Mouse (Mus musculus) heart, adult 8-10 months (tissue): ENCODE data around the gene Utrn. TPM values are rescaled to one million over a fixed set of nuclear protein-coding genes. Genes with fewer than 3 reads are reported as not detected.

Source experiments
- DNase-seq: peaks from one replicate; pipeline ENCODE4 v3.0.0; 2022; ENCODE audit warnings: low spot score
- total RNA-seq, 4 experiments: library from RNA; stranded (reverse); gene quantifications; 2 replicates each; pipeline ENCODE4 v1.2.4; 2022

Utrn gene
- total RNA-seq, 4 experiments from 2014 or later: 59.3 to 75.7 (median 71.0) TPM

DNA sequence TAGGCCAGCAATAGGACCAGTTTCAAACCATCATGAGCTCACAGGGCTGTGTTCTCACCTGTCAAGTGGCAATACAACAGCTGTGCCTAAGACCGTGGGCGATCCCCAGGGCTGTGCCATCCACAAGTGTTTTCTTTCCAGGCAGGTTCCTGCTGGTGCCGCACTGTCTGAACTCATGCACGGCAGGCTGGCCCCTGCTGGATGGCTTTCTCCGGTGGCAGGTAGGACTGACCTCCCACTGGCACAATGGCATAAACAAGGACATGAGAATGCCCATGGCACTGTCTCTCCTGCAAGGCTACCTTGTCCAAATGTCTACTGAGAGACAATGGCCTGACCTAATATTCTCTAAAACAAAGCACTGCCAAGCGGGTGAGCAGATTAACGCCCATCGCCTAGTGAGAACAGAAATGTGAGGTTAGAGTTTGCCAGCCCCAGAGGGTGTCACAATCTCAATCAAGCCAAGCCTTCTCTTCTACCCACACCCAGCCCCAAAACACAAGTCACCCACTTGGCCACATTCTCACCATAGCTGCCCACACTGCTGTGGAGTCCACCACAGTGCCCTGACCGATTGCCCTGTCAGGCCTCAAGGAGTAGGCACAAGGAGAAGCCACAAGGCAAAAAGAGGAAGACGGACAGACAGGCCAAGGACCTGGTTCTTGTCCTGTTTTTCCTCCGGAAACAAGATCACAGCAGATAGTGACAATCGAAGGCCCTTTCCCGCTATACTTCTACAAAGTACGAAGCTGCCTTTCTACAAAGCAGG lies 32.9 kb downstream of the Utrn start:
- no peak for DNase-seq

DNA sequence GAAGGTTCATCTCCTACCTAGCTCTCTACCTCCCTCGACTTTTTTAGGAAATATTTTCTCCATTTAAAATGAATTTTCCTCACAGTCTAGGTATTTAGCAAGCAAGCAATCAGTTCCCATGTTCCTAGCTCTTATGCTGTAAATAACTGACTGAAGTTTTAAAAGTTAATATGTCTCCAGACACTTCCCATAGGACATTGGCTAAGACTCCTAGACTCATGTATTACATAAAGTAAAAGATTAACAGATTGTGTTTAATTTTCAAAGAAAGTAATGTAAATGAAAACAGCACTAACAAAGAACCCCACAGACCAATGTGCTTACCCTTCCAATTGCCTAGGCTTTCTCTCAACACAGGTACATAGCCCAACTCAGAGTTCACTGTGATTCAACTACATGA lies 35.0 kb downstream of the Utrn start:
- no peak for DNase-seq

DNA sequence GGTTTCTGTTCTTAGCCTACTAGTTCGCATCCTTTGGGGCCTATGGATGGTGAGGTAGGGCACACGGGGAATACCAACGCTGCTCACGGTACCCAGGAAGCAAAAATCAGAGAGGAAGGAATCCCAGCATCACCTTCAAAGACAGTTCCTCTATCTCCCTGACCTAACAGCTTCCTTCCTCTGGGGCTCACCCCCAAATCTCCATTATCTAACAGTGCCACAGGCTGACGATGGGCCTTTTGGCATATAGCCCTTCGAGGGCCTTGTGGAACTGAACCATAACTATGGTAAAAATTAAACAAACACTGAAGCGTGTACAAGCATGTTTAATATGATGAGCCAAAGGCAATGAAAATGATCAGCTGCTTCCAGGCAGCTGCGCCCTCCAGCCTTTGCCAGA lies 37.0 kb downstream of the Utrn start:
- DNase-seq: no peak

DNA sequence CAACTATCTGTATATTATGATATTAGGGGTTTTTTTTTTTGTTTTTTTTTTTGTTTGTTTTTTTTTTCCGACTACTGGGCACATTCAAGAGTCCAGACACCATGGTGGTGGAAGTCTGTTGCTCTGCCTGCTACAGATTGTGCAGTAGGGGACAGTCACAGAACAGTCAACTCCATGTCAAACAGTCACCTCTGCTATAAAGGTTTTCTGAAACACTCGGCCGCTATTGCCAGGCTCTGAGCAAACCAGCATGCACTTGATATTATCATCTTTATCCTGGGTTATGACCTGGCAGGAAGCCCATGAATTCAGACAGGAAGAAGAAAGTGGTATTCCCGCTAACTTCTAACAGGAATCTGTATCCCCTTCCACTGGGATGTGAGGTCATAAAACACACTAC lies 41.4 kb downstream of the Utrn start:
- no peak for DNase-seq

DNA sequence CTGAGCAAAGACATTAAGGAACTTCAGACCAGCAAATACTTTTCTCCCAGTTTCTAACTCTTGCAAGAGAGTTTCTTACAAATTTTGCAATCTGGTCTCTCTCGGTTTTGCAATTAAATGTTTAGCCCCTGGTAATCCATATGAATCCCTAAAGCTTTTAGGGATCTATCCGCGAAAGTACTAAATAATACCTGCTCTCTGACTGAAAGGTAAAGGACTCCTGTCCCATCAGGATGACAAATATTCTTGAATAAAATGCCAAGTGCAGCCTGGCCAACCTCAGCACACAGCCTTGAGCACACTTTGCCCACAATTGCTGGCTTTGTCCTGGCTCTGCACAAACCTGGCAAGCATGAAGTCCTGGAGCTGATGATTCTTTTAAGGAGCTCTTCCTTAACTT lies 41.9 kb downstream of the Utrn start:
- DNase-seq: no peak

DNA sequence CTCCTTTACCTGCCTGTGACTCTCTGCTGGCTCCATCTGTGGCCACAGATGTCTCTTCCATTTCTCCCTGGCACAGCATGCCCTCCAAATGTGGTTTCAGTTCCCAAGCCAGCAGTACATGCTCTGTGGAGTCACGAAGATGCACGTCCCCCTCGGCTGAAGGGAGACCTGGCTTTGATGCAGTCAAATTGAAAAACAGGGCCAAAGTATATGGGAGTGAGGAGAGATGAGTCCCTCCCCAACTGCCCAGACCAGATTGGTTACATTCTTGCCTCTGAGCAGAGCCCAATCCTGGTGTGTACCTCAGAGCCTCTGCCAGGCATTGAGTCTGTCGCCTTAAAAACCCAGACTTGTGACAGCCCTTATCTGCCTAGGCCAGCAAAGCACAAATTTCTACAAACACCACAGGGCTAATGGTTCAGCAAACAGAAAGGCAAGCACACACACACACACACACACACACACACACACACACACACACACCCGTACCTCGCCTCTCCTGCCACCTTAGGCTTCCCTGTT lies 42.3 kb downstream of the Utrn start:
- no peak for DNase-seq

DNA sequence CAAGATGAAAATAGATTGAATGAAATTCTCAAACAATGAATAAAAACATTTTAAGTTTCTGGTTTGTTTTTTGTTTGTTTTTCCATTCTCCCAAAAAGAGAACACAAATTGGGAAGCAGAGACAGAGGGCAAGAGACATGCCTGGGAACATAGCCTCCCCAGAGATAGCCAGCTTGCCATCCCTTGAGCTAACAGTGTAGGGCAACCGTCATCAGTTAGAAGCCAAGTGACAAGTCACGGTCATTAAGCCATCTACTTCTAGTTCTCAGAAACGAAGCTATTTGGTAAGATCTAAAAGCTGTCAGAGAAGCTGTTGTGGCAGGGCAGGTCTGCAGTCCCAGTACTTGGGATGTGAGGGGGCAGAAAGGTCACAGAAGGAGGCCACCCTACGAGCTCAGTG lies 44.8 kb downstream of the Utrn start:
- no peak for DNase-seq

DNA sequence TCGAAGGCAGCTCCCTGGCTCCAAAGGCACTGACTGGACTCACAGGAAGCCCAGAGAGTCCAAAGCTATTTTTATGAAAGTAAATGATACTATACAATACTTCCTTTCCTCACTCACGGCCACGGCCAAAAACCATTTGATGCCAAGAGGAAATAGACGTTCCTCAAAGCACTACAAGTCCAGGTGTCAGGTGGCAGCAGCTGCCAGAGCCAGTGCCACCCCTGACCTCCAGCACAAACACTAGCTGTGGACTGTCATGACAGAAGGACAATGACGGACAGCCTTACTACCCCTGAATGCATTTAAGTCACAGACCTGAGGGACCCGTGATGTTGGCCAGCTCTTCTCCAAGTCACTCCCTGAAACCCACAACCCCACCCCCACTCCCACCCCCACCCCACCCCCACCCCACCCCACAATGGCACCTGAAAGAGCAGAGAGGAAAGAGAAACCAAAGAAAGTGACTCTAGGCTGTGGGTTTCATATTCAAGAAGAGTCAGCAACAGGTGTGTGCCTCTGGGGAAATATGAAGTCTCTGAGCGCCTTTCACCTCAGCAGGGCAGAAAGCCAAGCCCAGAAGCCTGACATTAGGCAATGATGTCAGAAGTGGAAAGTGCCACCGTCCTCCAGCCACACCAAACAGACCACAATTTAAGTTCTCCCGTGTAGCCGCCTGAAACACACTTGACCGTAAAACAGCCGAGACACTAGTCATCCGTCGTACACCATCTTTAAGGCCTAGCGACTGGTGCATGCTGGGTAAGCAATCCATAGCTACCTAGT lies 45.5 kb downstream of the Utrn start:
- DNase-seq: no peak

DNA sequence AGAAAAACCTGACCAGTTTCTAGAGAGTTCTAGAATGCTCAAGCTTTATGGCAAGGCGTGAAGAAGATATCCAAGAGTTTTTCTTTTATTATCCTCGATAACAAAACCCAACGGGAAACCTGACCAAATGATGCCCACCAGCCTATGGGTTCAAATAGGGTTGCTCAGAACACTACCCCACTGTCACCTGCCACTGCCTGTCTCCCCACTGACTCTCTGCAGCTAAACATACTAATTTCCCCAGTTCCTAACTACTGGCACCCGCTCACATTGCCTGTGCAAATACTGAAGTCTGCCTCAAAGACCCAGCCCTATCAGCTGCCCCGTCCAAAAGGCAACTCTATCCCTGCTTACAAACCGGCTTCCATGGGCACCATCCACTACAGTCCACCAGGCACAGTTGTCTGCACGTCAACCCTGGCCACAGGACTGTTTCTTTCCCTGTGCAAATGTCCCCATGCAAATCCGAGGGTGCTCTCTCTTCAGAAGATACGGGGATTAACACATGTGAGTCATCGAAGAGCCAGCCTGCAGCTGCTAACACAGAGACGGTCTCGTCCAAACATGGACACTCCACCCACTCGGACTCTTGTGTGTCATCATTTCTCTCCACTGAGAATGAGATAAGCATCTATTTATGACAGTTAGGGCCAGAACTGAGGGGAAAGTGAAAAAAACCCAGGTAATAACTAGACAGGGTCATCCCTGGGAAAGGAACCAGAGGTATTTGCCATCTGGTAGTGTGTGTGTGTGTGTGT lies 48.0 kb downstream of the Utrn start:
- DNase-seq: no peak

DNA sequence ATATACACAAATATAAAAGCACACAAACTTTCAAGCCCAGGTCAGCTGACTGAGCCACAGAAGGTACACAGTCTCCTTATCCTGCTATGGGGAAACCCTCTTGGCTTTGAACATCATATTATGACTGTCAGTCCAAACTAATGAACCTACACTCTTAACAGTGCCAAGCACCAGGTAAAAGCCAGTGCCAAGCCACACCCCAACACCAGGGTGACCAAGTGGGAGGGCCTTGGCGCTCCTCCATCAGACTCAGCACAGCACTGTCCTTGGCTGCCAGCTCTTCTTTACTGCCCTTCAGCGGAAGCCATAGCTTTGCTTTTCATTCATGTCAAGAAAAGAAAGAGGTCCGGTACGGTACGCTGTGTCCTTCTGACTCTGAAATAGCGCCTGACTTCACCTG lies 51.8 kb downstream of the Utrn start:
- DNase-seq: no peak

DNA sequence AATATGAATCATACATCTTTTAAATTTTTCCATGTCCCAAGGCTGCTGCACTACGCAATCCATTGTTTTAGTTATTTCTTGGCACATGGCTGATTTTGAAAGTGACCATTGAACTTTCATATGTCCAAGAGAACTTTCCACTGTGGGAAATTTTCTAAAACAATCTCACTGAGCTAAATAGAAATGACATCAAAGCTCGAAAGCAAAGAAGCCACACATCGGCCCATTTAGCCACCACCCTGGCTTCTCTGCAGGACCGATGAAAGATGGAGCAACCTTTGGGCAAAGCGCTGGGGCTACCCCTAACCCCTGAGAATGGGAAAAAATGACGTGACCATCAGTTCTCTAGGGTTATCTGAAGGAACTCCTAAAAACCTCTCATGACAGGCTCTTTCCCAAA lies 52.6 kb downstream of the Utrn start:
- no peak for DNase-seq

DNA sequence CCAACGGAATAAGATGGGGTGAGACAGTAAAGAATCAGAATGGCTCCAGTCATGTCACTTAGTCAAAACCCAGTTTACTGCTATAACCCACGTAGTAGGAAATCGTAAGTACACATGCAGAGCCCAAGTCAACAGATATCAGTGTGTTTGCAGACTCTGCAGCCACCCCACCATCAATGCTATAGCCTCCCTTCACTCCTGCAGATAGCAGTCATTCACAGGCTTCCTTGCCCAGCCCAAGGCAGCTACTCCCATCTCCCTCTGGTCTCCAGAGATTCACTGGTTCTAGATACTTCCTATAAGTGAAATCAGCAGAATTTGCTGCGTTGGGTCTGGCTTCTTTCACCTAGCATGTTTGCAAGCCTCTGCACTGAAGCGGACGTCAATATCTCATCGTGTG lies 54.8 kb downstream of the Utrn start:
- no peak for DNase-seq

DNA sequence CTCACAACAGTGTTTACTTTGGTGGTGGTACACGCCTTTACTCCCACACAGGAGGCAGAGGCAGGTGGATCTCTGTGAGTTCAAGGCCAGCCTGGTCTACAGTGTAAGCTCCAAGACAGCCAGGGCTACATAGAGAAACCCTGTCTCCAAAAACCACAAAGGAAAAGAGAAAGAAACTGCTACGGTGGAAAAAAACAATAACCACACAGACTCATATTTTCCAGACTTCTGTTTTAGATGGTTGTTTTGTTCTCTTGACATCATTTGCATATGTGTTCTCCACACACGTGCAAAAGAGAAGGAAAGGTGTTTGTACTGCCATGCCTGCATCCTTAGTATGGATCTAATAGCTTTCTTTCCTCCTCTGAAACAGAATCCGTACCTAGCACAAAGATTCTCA lies 55.3 kb downstream of the Utrn start:
- DNase-seq: no peak

DNA sequence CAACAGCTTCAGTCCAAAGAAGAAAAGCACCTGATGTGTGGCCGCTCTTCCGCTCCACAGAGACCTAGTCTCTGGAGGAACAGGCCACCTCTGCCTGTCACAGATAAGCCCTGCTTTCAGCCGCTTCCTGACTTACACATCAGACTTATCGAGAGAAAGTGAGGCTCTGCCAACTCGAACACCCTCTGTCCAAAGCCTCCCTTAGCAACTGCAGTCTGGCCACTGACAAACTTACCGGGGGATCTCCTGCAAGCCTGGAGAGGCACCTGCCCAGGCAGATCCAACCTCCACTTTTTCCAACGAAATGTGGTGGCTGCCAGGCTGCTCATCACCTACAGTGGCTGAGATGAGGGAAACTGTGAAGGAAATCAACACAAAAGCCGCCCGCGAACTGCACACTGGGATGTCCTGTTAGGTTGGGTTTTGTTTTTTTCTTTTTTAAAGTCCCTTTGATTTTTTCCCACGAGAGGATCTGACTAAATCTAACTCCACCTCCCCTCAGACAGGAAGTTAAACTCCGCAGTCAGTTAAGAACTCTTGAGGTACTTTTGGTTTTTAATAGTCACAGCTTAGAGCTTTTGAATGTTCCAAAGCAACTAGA lies 55.9 kb downstream of the Utrn start:
- peak; percentile 76 for DNase-seq

DNA sequence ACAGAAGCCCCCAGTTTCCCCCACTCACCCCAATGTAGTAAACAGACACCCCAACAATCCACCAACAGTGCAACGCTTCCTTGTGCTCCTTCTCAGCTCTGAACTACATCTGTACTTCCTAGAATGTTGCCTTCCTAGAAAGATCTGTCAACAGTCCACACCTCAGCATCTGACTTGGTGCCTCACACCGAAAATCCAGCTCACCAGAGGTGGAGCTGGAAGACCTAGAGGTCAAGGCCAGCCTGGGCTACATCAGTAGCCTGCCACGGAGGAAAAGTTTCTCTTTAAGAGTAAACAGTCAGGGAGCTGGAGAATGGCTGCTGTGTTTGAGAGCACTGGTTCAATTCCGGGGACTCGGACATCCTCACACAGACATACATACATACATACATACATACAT lies 56.5 kb downstream of the Utrn start:
- DNase-seq: no peak

DNA sequence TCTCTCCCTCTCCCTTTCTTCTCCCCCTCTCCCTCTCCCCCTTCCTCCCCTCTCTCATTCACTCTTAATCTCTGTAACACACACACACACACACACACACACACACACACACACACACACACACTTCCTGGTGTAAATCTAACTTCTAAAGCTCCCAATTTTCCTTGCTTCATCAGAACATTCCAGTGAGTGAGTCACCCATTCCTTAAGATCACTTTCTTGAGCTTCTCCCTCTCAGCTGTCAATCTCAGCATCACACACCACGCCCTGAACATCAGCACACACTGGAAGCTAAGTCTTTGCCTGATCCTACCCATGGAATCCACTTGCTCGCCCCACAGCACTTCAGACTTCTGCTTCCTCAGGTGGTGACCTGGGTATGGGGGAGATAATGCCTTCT lies 58.3 kb downstream of the Utrn start:
- no peak for DNase-seq

DNA sequence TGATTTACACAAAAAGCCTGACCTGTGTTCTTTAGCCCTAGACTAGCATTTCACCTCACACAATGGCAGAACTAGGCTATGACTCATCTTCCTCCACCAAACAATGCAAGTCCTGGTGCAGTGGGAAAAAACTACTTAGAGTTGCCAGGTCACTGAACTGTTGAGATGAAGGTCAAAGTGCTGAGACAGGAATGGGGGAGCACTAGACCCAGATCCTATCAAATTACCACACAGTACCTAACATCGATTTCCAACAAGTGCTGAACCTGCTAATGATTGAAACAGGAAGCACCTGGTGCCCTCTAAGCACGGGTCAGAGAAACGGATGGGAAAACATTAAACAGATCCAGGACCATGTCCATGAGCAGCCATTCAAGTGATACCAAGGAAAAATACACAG lies 59.5 kb downstream of the Utrn start:
- DNase-seq: no peak

DNA sequence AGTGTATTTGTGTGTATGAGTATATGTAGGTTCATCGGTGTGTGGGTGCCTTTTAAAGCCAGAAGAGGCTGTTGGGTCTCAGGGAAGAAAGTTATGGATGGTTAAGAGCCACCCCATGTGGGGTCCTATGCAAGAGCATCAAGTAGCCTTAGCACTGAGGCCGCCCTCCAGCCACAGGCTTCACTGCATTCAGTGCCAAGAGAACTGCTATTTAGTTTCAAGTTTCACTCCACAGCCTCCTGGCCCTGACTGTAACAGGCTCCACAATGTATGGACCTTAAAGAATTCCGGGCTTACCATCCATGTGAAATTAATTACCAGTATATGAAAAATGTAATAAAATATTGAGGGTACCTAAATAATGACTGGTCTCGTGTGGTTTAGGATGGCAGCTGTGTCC lies 60.7 kb downstream of the Utrn start:
- DNase-seq: no peak

DNA sequence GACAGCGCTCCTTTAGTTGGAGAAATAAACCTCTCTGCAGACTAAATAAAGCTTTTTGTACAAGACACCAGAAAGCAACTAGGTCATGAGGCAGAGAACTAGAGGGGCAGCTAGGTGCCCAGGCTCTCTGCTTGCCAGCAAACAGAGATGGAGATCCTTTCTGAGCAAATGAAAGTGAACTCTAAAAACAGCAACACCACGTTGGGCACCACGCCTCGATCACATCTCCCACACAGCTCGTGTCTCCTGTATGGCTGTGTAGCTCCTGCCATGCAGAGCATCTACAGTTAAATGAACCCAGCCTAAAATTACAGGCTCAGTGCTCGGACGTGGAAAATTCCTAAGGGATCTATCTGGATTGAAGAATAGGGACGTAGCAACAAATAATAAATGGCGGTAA lies 61.5 kb downstream of the Utrn start:
- DNase-seq: no peak

DNA sequence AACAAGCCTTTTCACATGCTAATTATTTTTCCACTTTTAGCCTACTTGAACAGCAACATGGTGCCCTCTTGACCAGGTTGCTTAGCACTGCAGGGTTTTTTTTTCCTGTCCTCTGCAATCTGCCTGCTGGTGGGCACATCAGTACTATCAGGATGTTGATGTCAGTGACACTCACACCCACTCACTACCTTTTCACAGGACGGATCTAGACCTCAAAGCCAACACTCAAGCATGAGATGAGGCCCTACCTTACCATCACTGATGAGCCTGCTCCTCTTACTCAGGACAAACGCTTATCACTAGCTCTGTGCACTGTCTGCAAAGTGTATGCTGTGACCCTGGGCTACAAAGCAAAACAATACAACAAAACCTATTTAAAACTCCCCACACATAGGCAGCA lies 63.3 kb downstream of the Utrn start:
- no peak for DNase-seq

DNA sequence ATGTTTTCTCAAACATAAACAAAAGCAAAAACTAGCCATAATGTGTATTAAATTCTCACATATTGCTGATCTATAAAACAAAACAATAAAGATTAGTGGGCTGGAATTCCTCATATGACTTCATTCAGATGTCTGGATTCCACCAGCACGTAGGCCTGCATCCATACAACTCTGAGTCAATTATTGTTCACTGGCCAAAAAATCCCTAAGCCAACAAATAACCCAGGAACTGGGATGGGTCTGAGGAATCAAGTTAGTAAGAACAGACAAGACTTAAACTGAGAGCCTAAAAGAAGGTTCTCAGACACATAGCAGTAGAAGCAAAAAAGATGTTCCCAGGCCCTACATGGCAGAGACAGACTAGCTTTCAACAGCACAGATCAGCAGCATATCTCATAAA lies 65.2 kb downstream of the Utrn start:
- DNase-seq: no peak

DNA sequence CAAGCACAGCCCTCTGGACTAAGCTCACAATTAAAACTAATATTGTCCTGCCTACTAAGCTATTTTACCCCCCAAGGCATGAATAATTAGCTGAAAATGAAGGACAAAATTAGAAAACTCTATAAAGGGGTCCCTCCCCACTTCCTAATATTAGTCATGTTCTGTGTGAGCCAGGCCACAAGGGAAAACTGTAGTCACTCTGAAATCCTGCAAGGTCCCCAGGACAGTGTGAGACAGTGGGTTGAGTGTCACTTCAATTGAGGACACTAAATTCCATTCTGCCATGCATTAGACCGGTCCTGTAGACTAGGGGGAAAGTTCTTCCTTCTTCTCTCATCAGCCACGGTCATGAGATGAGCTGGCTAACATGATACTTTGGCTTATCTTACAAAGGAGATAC lies 69.7 kb downstream of the Utrn start:
- no peak for DNase-seq
